ENCODE assay signal across 8 mouse cellular contexts in the genomic region with DNA sequence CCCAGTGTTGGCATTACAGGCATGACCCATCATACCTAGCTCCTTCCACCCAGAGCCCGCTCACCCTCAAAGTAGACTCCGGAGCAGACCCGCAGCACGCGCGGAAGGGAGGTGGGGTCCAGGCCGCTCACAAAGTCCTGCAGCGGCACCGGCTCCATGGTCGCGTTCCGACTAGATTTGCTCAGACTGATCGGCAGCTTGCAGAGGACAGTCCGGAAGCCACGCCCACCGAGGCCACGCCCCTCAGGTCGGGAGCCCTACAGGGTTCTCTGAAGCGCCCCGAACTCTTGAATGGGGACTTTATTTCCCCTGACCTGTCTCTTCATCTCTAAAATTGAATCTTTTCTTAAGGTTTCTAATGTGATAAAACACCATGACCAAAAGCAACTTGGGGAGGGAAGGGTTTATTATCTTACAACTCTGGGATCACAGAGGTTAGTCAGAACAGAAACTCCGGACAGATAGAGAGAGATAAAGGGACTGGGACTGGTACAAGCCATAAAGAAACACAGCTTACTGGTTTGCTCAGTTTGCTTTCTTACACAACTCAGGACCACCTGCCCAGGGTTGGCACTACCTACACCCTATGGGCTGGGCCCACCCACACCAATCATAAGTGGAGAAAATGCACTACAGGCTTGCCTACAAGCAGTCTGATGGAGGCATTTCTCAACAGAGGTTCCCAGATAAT. TPM values are rescaled to one million over a fixed set of nuclear protein-coding genes. Genes with fewer than 3 reads are reported as not detected.
A peak's percentile ranks its signal among the peaks of the same experiment; 100 is the strongest.
DNase-seq lines count a peak whose midpoint lies in the region; ATAC-seq and TF ChIP-seq lines count a peak whose summit lies in the region.

TSS of gene Themis2 (minus strand) at position 192 of the 691 bp plus-strand sequence.

- no peaks in the 10 kb centered on the region for H3K9me3 ChIP-seq in hindbrain, embryonic 16.5 days (ENCODE audit: control insufficient read depth, low read length)
- H3K9me3 ChIP-seq in limb, embryonic 14.5 days (ENCODE audit: control insufficient read depth, low read length): no peaks in the 10 kb centered on the region
- H3K9me3 ChIP-seq in midbrain, embryonic 13.5 days: no peaks in the 10 kb centered on the region

- H3K4me2 ChIP-seq in hindbrain, embryonic 16.5 days (ENCODE audit: low read length): peak within 1 kb of the TSS; percentile 57
- peak within 1 kb of the TSS; percentile 49 for H3K4me2 ChIP-seq in limb, embryonic 14.5 days (replicated peaks; ENCODE audit: low read depth, low read length, severe bottlenecking)
- peak within 1 kb of the TSS; percentile 52 for H3K4me2 ChIP-seq in midbrain, embryonic 13.5 days (replicated peaks)

- 3% methylated on average over 21 of the region's 21 CpGs for WGBS in hindbrain, embryonic 16.5 days
- 2% methylated on average over 21 of the region's 21 CpGs for WGBS in limb, embryonic 14.5 days
- 1% methylated on average over 21 of the region's 21 CpGs for WGBS in midbrain, embryonic 13.5 days

- peak within 1 kb of the TSS; percentile 5; the same call in 1 of the 2 replicates for H3K9ac ChIP-seq in hindbrain, embryonic 16.5 days (ENCODE audit: low read depth, low read length)
- H3K9ac ChIP-seq in limb, embryonic 14.5 days (ENCODE audit: low read depth, low read length, severe bottlenecking): peak within 1 kb of the TSS; percentile 5; the same call in 1 of the 2 replicates
- H3K9ac ChIP-seq in midbrain, embryonic 13.5 days (replicated peaks): peak within 1 kb of the TSS; percentile 52; the same call in 1 of the 2 replicates

- no peaks in the 10 kb centered on the region for H3K36me3 ChIP-seq in hindbrain, embryonic 16.5 days (ENCODE audit: control insufficient read depth, insufficient read depth, low read length)
- H3K36me3 ChIP-seq in limb, embryonic 14.5 days (ENCODE audit: control insufficient read depth, insufficient read depth, low read length): no peaks in the 10 kb centered on the region
- H3K36me3 ChIP-seq in midbrain, embryonic 13.5 days: no peaks in the 10 kb centered on the region

- peak; percentile 3 for DNase-seq in cerebellum, adult 11 months
- DNase-seq in cerebellum, adult 11-12 months: no peak
- DNase-seq in cerebellum, postnatal 14 days: peak; percentile 26 to 48
- peak; percentile 77 for DNase-seq in gastrocnemius, postnatal 10 days
- DNase-seq in limb, embryonic 14.5 days (ENCODE audit: low spot score): peak; percentile 18
- peak; percentile 92 to 97 for DNase-seq in spleen, postnatal 10 days (ENCODE audit: low spot score in 2 of 2)

- H3K27me3 ChIP-seq in hindbrain, embryonic 16.5 days (replicated peaks; ENCODE audit: control insufficient read depth, insufficient read depth, low read length): peaks cover 14% of the 10 kb centered on the region
- H3K27me3 ChIP-seq in limb, embryonic 14.5 days (ENCODE audit: control insufficient read depth, insufficient read depth, low read length): peaks cover 12% of the 10 kb centered on the region
- H3K27me3 ChIP-seq in midbrain, embryonic 13.5 days: peaks cover 23% of the 10 kb centered on the region

- no peak for ATAC-seq in hindbrain, embryonic 16.5 days
- ATAC-seq in limb, embryonic 14.5 days (ENCODE audit: low FRiP score, low read depth): no peak
- ATAC-seq in midbrain, embryonic 13.5 days: no peak

- peak within 1 kb of the TSS; percentile 35 for H3K4me3 ChIP-seq in hindbrain, embryonic 16.5 days (ENCODE audit: low read length)
- peak within 1 kb of the TSS; percentile 29 for H3K4me3 ChIP-seq in limb, embryonic 14.5 days (replicated peaks; ENCODE audit: low read length)
- H3K4me3 ChIP-seq in midbrain, embryonic 13.5 days (replicated peaks): peak within 1 kb of the TSS; percentile 22

- H3K27ac ChIP-seq in hindbrain, embryonic 16.5 days (ENCODE audit: low read depth, low read length): no peak within 1 kb of the TSS
- H3K27ac ChIP-seq in limb, embryonic 14.5 days (replicated peaks; ENCODE audit: low read depth, low read length): no peak within 1 kb of the TSS
- no peak within 1 kb of the TSS for H3K27ac ChIP-seq in midbrain, embryonic 13.5 days

- peaks cover 4% of the 10 kb centered on the region; the same call in 1 of the 2 replicates for H3K4me1 ChIP-seq in hindbrain, embryonic 16.5 days (ENCODE audit: control insufficient read depth, insufficient read depth, low read depth, low read length)
- H3K4me1 ChIP-seq in limb, embryonic 14.5 days (ENCODE audit: control insufficient read depth, insufficient read depth, low read length): no peaks in the 10 kb centered on the region
- H3K4me1 ChIP-seq in midbrain, embryonic 13.5 days (replicated peaks): peaks cover 7% of the 10 kb centered on the region; the same call in 1 of the 2 replicates

- no peak for TF ChIP-seq POLR2A in limb, embryonic 14.5 days (IDR thresholded peaks at IDR 0.05; ENCODE audit: borderline replicate concordance, extremely low read depth, insufficient read depth, insufficient read length)

RNA-seq across cellular contexts. Expression of gene Themis2, which starts in this region (rescaled TPM):
- total RNA-seq in gastrocnemius, postnatal 10 days (2021): 1 to 10 TPM; 1.6 to 2.8 TPM
- polyA plus RNA-seq in hindbrain, embryonic 16.5 days (2015; fragmentation: Nextera tagmentation; extraction: Ambion mirVana): 0.36 and 0.64 TPM in 2 replicates
- polyA plus RNA-seq in limb, embryonic 14.5 days (2012; rRNA removed): 2.0 and 2.1 TPM in 2 replicates
- 1.9 and 2.4 TPM in 2 replicates for polyA plus RNA-seq in limb, embryonic 14.5 days (2014; fragmentation: Nextera tagmentation; extraction: Ambion mirVana)
- 0.46 and 0.67 TPM in 2 replicates for polyA plus RNA-seq in midbrain, embryonic 13.5 days (2015; fragmentation: Nextera tagmentation; extraction: Ambion mirVana)
